Mouse (Mus musculus): ENCODE results near the gene Actl7a. TPM values are rescaled to one million over a fixed set of nuclear protein-coding genes. Genes with fewer than 3 reads are reported as not detected.

Actl7a gene
- total and polyA plus RNA-seq, 3 experiments: 0.11 to 0.15 TPM; not detected in 1

DNA sequence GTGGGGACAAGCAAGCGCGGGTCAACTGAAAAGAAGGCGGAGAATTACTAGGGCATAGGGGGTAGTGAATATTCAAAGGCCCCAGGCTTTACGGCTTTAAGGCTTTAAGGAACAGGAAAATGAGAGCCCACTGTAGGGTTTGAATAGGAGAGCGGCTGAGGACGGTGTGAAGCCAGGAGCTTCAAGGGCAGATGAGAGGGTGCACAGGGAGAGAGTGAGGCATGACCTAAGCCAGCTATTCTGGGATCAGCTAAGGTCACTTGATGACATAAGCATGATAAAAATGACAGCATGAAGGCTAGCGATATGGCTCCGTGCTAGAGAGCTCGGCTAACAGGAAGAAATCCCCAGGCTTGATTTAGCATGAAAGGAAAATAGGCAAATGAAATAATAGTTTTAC is 23.8 kb upstream of the Actl7a start:
- H3K9me3 ChIP-seq (replicated peaks; ENCODE audit: insufficient read depth, low read length): no peaks in the 10 kb centered on the region
- no peak for DNase-seq (ENCODE audit: low read depth, low spot score)
- no peak overlapping the region for H3K9ac ChIP-seq (ENCODE audit: control insufficient read depth, low read depth, low read length, poor library complexity, severe bottlenecking)
- H3K4me1 ChIP-seq (ENCODE audit: control insufficient read depth in 1 of 2, insufficient read depth in 2 of 2, low read length in 2 of 2): no peaks in the 10 kb centered on the region
- TF ChIP-seq MXI1 (IDR thresholded peaks at IDR 0.05; ENCODE audit: low read depth, low read length) (no peak), HCFC1 (IDR thresholded peaks at IDR 0.05; ENCODE audit: low read depth, low read length) (no peak), CHD2 (IDR thresholded peaks at IDR 0.05; ENCODE audit: low read length) (no peak), ELF1 (IDR thresholded peaks at IDR 0.05; ENCODE audit: low read depth, low read length) (no peak), ZMIZ1 (IDR thresholded peaks at IDR 0.05; ENCODE audit: low read depth, low read length) (no peak), JUND (IDR thresholded peaks at IDR 0.05; ENCODE audit: low read depth, low read length) (no peak), E2F4 (IDR thresholded peaks at IDR 0.05; ENCODE audit: borderline replicate concordance, low read depth, low read length) (no peak), TBP (IDR thresholded peaks at IDR 0.05; ENCODE audit: low read depth, low read length) (no peak), EP300 (IDR thresholded peaks at IDR 0.05; ENCODE audit: low read depth in 1 of 2, low read length in 2 of 2) (no peak), MYB (IDR thresholded peaks at IDR 0.05; ENCODE audit: low read depth, low read length) (no peak), MAFK (IDR thresholded peaks at IDR 0.05; ENCODE audit: borderline replicate concordance, low read depth, low read length) (no peak), ETS1 (IDR thresholded peaks at IDR 0.05; ENCODE audit: low read depth, low read length) (no peak), KAT2A (conservative IDR thresholded peaks at IDR 0.05; ENCODE audit: low read depth, low read length) (no peak), USF1 (IDR thresholded peaks at IDR 0.05; ENCODE audit: low read depth, low read length) (no peak), ZNF384 (IDR thresholded peaks at IDR 0.05; ENCODE audit: low read depth, low read length) (no peak), RAD21 (IDR thresholded peaks at IDR 0.05; ENCODE audit: low read depth, low read length) (no peak), POLR2AphosphoS5 (IDR thresholded peaks at IDR 0.05; ENCODE audit: borderline replicate concordance, low read depth, low read length) (no peak), ZKSCAN1 (IDR thresholded peaks at IDR 0.05; ENCODE audit: low read depth, low read length) (no peak), CHD1 (IDR thresholded peaks at IDR 0.05; ENCODE audit: low read depth, low read length) (no peak)
- H3K36me3 ChIP-seq (ENCODE audit: control insufficient read depth in 1 of 2, insufficient read depth in 2 of 2, low read length in 2 of 2): no peaks in the 10 kb centered on the region
- H3K79me2 ChIP-seq (ENCODE audit: control insufficient read depth, insufficient read depth, low read length, poor library complexity): no peaks in the 10 kb centered on the region
- no peaks in the 10 kb centered on the region for H3K27me3 ChIP-seq (ENCODE audit: control insufficient read depth in 1 of 2, insufficient read depth in 2 of 2, low read length in 2 of 2)
- H3K27ac ChIP-seq (ENCODE audit: control insufficient read depth, low read depth, low read length): no peak overlapping the region
- H3K4me3 ChIP-seq (ENCODE audit: control insufficient read depth in 1 of 2, insufficient read depth in 1 of 2, low read depth in 2 of 2, low read length in 2 of 2): no peak overlapping the region

DNA sequence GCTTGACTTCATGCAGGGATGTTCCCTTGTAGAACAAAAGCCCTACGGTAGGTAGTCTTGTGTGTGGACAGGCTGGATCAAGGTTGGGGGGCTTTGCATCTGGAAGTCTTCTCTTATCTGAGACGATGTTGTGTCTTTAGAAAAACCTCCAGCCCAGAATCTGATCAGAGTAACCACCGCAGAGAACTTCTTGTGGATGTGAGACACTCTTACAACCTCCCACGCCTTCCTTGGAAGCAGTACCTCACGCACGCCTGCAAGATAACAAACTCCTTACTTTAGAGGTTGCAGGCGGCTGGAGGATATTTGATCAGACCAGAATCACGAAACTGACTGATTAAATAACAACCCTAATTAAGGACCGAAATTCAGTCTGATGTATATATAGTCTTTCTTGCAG is 22.8 kb upstream of the Actl7a start:
- DNase-seq (ENCODE audit: low read depth, low spot score): no peak
- TF ChIP-seq MAFK (IDR thresholded peaks at IDR 0.05; ENCODE audit: borderline replicate concordance, low read depth, low read length) (no peak), EP300 (IDR thresholded peaks at IDR 0.05; ENCODE audit: low read depth in 1 of 2, low read length in 2 of 2) (no peak), ZNF384 (IDR thresholded peaks at IDR 0.05; ENCODE audit: low read depth, low read length) (no peak), ZMIZ1 (IDR thresholded peaks at IDR 0.05; ENCODE audit: low read depth, low read length) (no peak), E2F4 (IDR thresholded peaks at IDR 0.05; ENCODE audit: borderline replicate concordance, low read depth, low read length) (no peak), MAX (IDR thresholded peaks at IDR 0.05; ENCODE audit: low read length) (no peak), SIN3A (IDR thresholded peaks at IDR 0.05; ENCODE audit: low read length) (no peak), SMC3 (IDR thresholded peaks at IDR 0.05; ENCODE audit: low read depth, low read length) (no peak), GATA1 (IDR thresholded peaks at IDR 0.05; ENCODE audit: low read depth, low read length) (no peak), USF1 (IDR thresholded peaks at IDR 0.05; ENCODE audit: low read depth, low read length) (no peak), ELF1 (IDR thresholded peaks at IDR 0.05; ENCODE audit: low read depth, low read length) (no peak), HCFC1 (IDR thresholded peaks at IDR 0.05; ENCODE audit: low read depth, low read length) (no peak)
- H3K27ac ChIP-seq (ENCODE audit: control insufficient read depth, low read depth, low read length): no peak overlapping the region

More for the DNA sequence above, 22.8 kb upstream of the Actl7a start:
- Histone ChIP-seq H3K36me3 (ENCODE audit: control insufficient read depth in 1 of 2, insufficient read depth in 2 of 2, low read length in 2 of 2) (no peaks in the 10 kb centered on the region), H3K4me3 (ENCODE audit: control insufficient read depth in 1 of 2, insufficient read depth in 1 of 2, low read depth in 2 of 2, low read length in 2 of 2) (no peak overlapping the region), H3K79me2 (ENCODE audit: control insufficient read depth, insufficient read depth, low read length, poor library complexity) (no peaks in the 10 kb centered on the region), H3K4me1 (ENCODE audit: control insufficient read depth in 1 of 2, insufficient read depth in 2 of 2, low read length in 2 of 2) (no peaks in the 10 kb centered on the region), H3K27me3 (ENCODE audit: control insufficient read depth in 1 of 2, insufficient read depth in 2 of 2, low read length in 2 of 2) (no peaks in the 10 kb centered on the region; a peak in 1 of 4 replicates), H3K9ac (ENCODE audit: control insufficient read depth, low read depth, low read length, poor library complexity, severe bottlenecking) (no peak overlapping the region), H3K9me3 (replicated peaks; ENCODE audit: insufficient read depth, low read length) (no peaks in the 10 kb centered on the region)
